Mouse (Mus musculus) heart, postnatal 0 days (tissue): ENCODE data around the gene Pgap3.

Source experiments
- CTCF ChIP-seq: IDR thresholded peaks from 2 replicates; pipeline ENCODE4 v1.5.1; 2016; ENCODE audit warnings: antibody characterized with exemption, control low read depth, low read depth
- EP300 ChIP-seq: IDR thresholded peaks from 2 replicates; pipeline ENCODE4 v1.6.1; 2016; ENCODE audit warnings: antibody characterized with exemption, low read depth

DNA sequence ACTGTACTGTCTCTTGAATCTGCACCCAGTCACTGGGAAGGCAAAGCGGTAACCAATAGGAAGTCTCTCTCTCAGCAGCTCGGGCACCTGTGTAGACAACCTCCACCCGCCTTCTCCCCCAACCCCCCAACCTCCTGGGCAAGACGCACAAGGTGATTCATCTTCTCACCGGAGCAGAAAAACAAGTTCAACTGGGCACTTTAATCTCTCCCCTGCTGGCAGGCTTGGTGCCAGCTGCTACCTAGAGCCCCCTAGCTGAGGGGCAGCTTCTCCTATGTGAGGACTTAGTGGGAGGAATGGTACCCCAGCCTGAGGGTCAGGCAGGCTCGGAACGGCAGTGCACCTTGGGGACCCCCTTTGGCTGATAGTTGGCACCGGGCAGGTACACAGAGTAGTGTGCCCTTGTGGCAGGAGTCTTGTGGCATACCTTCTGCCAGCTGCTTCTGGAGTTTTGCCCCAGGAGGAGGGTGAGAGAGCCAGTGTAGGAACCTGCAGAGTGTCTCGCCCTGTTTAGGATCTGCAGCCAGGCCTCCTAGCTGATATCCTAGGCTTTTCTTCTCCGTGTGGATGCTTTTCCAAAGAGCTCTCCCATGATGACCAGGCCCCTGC lies 18.8 kb upstream of the Pgap3 start:
- TF ChIP-seq CTCF (no peak), EP300 (no peak)
